Comparison of ENCODE assay signal across 21 mouse cellular contexts in the genomic region with DNA sequence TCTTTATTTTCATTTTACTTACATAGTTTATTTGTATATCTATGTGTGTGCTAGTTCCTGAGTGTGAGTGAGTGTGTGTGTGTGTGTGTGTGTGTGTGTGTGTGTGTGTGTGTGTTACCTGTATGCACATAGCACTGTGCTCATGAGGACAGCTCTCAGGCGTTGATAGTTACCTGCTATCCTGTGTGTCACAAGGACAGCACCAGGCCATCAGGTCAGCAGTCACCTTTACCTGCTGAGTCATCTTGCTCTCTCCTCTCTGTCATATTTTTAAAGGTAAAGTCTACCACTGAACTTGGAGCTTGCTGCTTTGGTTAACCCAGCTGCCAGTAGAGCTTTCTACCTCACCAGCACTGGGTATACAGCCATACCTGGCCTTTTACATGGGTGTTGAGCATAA. TPM values are rescaled to one million over a fixed set of nuclear protein-coding genes. Genes with fewer than 3 reads are reported as not detected.
"Had no signal": no experiment of that assay in that cellular context is flagged by ENCODE, and none has a peak within 500 bp of the region (broad histone marks: within the 10 kb centered on the region; RNA-seq: fewer than 3 reads in every experiment).

No protein-coding gene starts in this region.

- ATAC-seq: lung, postnatal 0 days; midbrain, embryonic 13.5 days; midbrain, embryonic 15.5 days had no signal

- H3K9me3 ChIP-seq: liver, embryonic 15.5 days; lung, embryonic 15.5 days; midbrain, embryonic 13.5 days; midbrain, embryonic 15.5 days; neural tube, embryonic 12.5 days; stomach, embryonic 15.5 days had no signal

- H3K4me1 ChIP-seq: liver, embryonic 15.5 days; midbrain, embryonic 15.5 days had no signal

- DNase-seq: lung, adult 2 months; lung, postnatal 14 days; lung, postnatal 36 days; right cerebral cortex, postnatal 14 days; thymus, adult 18-20 months; thymus, postnatal 14 days; thymus, postnatal 36 days had no signal

- H3K4me2 ChIP-seq: liver, embryonic 15.5 days; lung, embryonic 15.5 days; midbrain, embryonic 11.5 days; midbrain, embryonic 13.5 days; midbrain, embryonic 15.5 days; neural tube, embryonic 12.5 days; stomach, embryonic 15.5 days had no signal

- H3K9ac ChIP-seq: liver, embryonic 15.5 days; lung, embryonic 15.5 days; midbrain, embryonic 13.5 days; midbrain, embryonic 15.5 days; neural tube, embryonic 12.5 days; stomach, embryonic 15.5 days had no signal

- H3K4me3 ChIP-seq: liver, embryonic 15.5 days; lung, embryonic 15.5 days; midbrain, embryonic 13.5 days; midbrain, embryonic 15.5 days; neural tube, embryonic 12.5 days; stomach, embryonic 15.5 days had no signal

- H3K36me3 ChIP-seq: liver, embryonic 15.5 days; lung, embryonic 15.5 days; midbrain, embryonic 13.5 days; midbrain, embryonic 15.5 days; neural tube, embryonic 12.5 days; stomach, embryonic 15.5 days had no signal

- H3K27ac ChIP-seq: liver, embryonic 15.5 days; lung, embryonic 15.5 days; macrophage; midbrain, embryonic 13.5 days; midbrain, embryonic 15.5 days; neural tube, embryonic 12.5 days; stomach, embryonic 15.5 days had no signal

- H3K27me3 ChIP-seq: lung, embryonic 15.5 days; midbrain, embryonic 13.5 days; midbrain, embryonic 15.5 days; neural tube, embryonic 12.5 days; stomach, embryonic 15.5 days had no signal

RNA-seq across cellular contexts. Expression of a gene that starts 17.1 kb away (rescaled TPM):
- total RNA-seq: megakaryocyte progenitor cell, adult 5-6 weeks; monocyte, adult 5-6 weeks; neutrophil, adult 5-6 weeks had no signal
- polyA plus RNA-seq: macrophage had no signal

RNA-seq across cellular contexts. Expression of a gene that starts 52.0 kb away (rescaled TPM):
- total RNA-seq: megakaryocyte progenitor cell, adult 5-6 weeks; monocyte, adult 5-6 weeks; neutrophil, adult 5-6 weeks had no signal
- polyA plus RNA-seq: liver, embryonic 15.5 days; macrophage; midbrain, embryonic 11.5 days; midbrain, embryonic 13.5 days; neural tube, embryonic 12.5 days; neural tube, embryonic 14.5 days; thymus, postnatal 0 days had no signal
